Mouse (Mus musculus): ENCODE measurements around the gene Sytl2. TPM values are rescaled to one million over a fixed set of nuclear protein-coding genes. Genes with fewer than 3 reads are reported as not detected.

The Sytl2 gene
- polyA plus RNA-seq (2014; fragmentation: Nextera tagmentation; extraction: Ambion mirVana): 21.9 and 23.4 TPM in 2 replicates

- H3K27ac ChIP-seq (ENCODE audit: low read length): no peak within 1 kb of the TSS
Measured at GRCm38 (mm10) chr7:90301942-90302646, at the start of gene Sytl2. Gene Sytl2 (plus strand): TSS chr7:90302252.

GRCm38 (mm10) chr7:90252946-90253345 lies 49.1 kb upstream of the Sytl2 start:
- H3K4me1 ChIP-seq (ENCODE audit: control insufficient read depth, insufficient read depth, low read length): no peaks in the 10 kb centered on the region
- H3K27me3 ChIP-seq (ENCODE audit: control insufficient read depth, insufficient read depth, low read length): no peaks in the 10 kb centered on the region
- no peak overlapping the region for H3K9ac ChIP-seq (replicated peaks; ENCODE audit: low read depth, low read length)
- no peak overlapping the region for H3K4me2 ChIP-seq (replicated peaks; ENCODE audit: low read depth, low read length)
- H3K9me3 ChIP-seq (ENCODE audit: control insufficient read depth, low read depth, low read length): no peaks in the 10 kb centered on the region
- WGBS: 78% methylated on average over 5 of the region's 5 CpGs
- H3K36me3 ChIP-seq (ENCODE audit: control insufficient read depth, insufficient read depth, low read length): no peaks in the 10 kb centered on the region
- no peak overlapping the region for H3K4me3 ChIP-seq (ENCODE audit: low read depth, low read length)
- ATAC-seq (ENCODE audit: insufficient number of reproducible peaks, insufficient read depth, low FRiP score, low read depth): no peak
- H3K27ac ChIP-seq (ENCODE audit: low read length): no peak overlapping the region

More at GRCm38 (mm10) chr7:90301942-90302646, at the start of gene Sytl2:
- Histone ChIP-seq H3K36me3 (ENCODE audit: control insufficient read depth, insufficient read depth, low read length) (no peaks in the 10 kb centered on the region), H3K27me3 (ENCODE audit: control insufficient read depth, insufficient read depth, low read length) (no peaks in the 10 kb centered on the region), H3K4me2 (replicated peaks; ENCODE audit: low read depth, low read length) (peak within 1 kb of the TSS; percentile 99), H3K9ac (replicated peaks; ENCODE audit: low read depth, low read length) (peak within 1 kb of the TSS; percentile 55), H3K9me3 (ENCODE audit: control insufficient read depth, low read depth, low read length) (no peaks in the 10 kb centered on the region), H3K4me1 (ENCODE audit: control insufficient read depth, insufficient read depth, low read length) (no peaks in the 10 kb centered on the region), H3K4me3 (ENCODE audit: low read depth, low read length) (peak within 1 kb of the TSS; percentile 67)
- WGBS: 2% methylated on average over 43 of the region's 43 CpGs
- peak; percentile 84 for ATAC-seq (ENCODE audit: insufficient number of reproducible peaks, insufficient read depth, low FRiP score, low read depth)

DNA sequence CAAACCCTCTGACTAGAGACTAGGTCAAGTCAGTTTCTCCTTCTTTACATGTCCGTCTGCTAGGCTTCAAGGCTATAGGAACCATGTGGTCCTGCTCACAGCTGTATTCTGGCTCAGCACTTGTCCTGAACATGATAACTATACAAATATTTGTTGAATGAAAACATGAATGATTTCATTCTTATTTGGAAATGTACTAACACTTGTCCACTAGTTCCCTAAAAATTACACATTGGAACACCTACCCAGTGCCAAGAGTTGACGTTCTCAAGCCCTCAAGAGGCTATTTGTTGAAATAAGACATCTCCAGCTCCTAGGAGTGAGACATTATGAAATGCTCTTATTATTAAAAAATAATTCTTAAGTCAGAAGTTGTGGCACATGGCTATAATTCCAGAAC lies 43.4 kb upstream of the Sytl2 start:
- Histone ChIP-seq H3K4me2 (replicated peaks; ENCODE audit: low read depth, low read length) (no peak overlapping the region), H3K36me3 (ENCODE audit: control insufficient read depth, insufficient read depth, low read length) (no peaks in the 10 kb centered on the region), H3K9me3 (ENCODE audit: control insufficient read depth, low read depth, low read length) (no peaks in the 10 kb centered on the region), H3K27me3 (ENCODE audit: control insufficient read depth, insufficient read depth, low read length) (no peaks in the 10 kb centered on the region), H3K9ac (replicated peaks; ENCODE audit: low read depth, low read length) (no peak overlapping the region), H3K4me1 (ENCODE audit: control insufficient read depth, insufficient read depth, low read length) (no peaks in the 10 kb centered on the region), H3K4me3 (ENCODE audit: low read depth, low read length) (no peak overlapping the region), H3K27ac (ENCODE audit: low read length) (no peak overlapping the region)
- WGBS: 65% methylated on average over 2 of the region's 2 CpGs
- ATAC-seq (ENCODE audit: insufficient number of reproducible peaks, insufficient read depth, low FRiP score, low read depth): no peak

- Histone ChIP-seq H3K4me3 (ENCODE audit: low read depth, low read length) (no peak overlapping the region), H3K27me3 (ENCODE audit: control insufficient read depth, insufficient read depth, low read length) (no peaks in the 10 kb centered on the region), H3K4me2 (replicated peaks; ENCODE audit: low read depth, low read length) (no peak overlapping the region), H3K36me3 (ENCODE audit: control insufficient read depth, insufficient read depth, low read length) (no peaks in the 10 kb centered on the region), H3K4me1 (ENCODE audit: control insufficient read depth, insufficient read depth, low read length) (no peaks in the 10 kb centered on the region), H3K27ac (ENCODE audit: low read length) (no peak overlapping the region), H3K9me3 (ENCODE audit: control insufficient read depth, low read depth, low read length) (no peaks in the 10 kb centered on the region), H3K9ac (replicated peaks; ENCODE audit: low read depth, low read length) (no peak overlapping the region)
- no peak for ATAC-seq (ENCODE audit: insufficient number of reproducible peaks, insufficient read depth, low FRiP score, low read depth)
- 79% methylated on average over 2 of the region's 2 CpGs for WGBS
Measured at GRCm38 (mm10) chr7:90259899-90260298, 42.2 kb upstream of the Sytl2 start.

GRCm38 (mm10) chr7:90261902-90262599 lies 40.0 kb upstream of the Sytl2 start:
- Histone ChIP-seq H3K36me3 (ENCODE audit: control insufficient read depth, insufficient read depth, low read length) (no peaks in the 10 kb centered on the region), H3K4me2 (replicated peaks; ENCODE audit: low read depth, low read length) (no peak overlapping the region), H3K9me3 (ENCODE audit: control insufficient read depth, low read depth, low read length) (no peaks in the 10 kb centered on the region), H3K4me3 (ENCODE audit: low read depth, low read length) (no peak overlapping the region), H3K9ac (replicated peaks; ENCODE audit: low read depth, low read length) (no peak overlapping the region), H3K27me3 (ENCODE audit: control insufficient read depth, insufficient read depth, low read length) (no peaks in the 10 kb centered on the region), H3K4me1 (ENCODE audit: control insufficient read depth, insufficient read depth, low read length) (no peaks in the 10 kb centered on the region), H3K27ac (ENCODE audit: low read length) (no peak overlapping the region)
- WGBS: 38% methylated on average over 7 of the region's 7 CpGs
- ATAC-seq (ENCODE audit: insufficient number of reproducible peaks, insufficient read depth, low FRiP score, low read depth): no peak

DNA sequence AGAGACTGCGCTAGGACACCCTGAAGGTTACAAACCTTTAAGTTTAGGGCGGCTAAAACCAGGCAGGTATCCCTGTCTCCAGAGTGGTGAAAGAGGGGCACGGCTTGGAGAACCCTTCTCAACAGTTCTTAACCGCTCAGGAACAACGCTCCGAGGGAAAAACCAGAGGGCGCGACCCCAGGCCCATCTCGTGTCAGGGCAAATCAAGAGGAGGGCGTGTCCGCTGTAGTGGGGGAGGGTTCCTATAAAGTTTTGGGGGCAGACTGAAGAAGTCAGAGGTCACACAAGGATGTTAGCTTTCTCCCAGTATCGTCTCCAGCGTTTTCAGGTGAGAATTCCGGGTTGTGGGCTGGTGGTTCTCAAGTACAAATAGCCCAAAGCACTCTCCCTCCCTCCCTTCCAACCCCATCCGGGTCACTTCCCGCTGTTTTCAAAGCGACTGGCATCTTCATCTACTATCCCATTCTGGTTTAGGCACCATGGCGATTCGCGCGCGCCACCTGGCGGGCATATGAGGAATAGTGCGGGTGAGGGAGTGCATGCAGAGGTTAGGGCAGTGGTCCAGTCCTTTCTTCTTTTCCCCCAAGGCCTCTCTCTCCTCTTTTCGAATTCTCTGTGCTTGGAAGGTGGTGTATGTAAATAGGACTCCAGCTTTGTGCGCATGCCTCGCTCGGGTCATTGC lies 36.6 kb upstream of the Sytl2 start, which contains the start of gene Ccdc83:
Gene Ccdc83, minus strand, starts transcription at position 489 of the 682 bp plus-strand sequence.
- H3K4me2 ChIP-seq (replicated peaks; ENCODE audit: low read depth, low read length): peak within 1 kb of the TSS; percentile 49
- 5% methylated on average over 28 of the region's 28 CpGs for WGBS
- no peaks in the 10 kb centered on the region for H3K27me3 ChIP-seq (ENCODE audit: control insufficient read depth, insufficient read depth, low read length)
- no peaks in the 10 kb centered on the region for H3K4me1 ChIP-seq (ENCODE audit: control insufficient read depth, insufficient read depth, low read length)
- no peak within 1 kb of the TSS for H3K27ac ChIP-seq (ENCODE audit: low read length)
- H3K36me3 ChIP-seq (ENCODE audit: control insufficient read depth, insufficient read depth, low read length): no peaks in the 10 kb centered on the region
- peak; percentile 87 for ATAC-seq (ENCODE audit: insufficient number of reproducible peaks, insufficient read depth, low FRiP score, low read depth)
- H3K9me3 ChIP-seq (ENCODE audit: control insufficient read depth, low read depth, low read length): no peaks in the 10 kb centered on the region
- no peak within 1 kb of the TSS for H3K9ac ChIP-seq (replicated peaks; ENCODE audit: low read depth, low read length)
- peak within 1 kb of the TSS; percentile 21 for H3K4me3 ChIP-seq (ENCODE audit: low read depth, low read length)

DNA sequence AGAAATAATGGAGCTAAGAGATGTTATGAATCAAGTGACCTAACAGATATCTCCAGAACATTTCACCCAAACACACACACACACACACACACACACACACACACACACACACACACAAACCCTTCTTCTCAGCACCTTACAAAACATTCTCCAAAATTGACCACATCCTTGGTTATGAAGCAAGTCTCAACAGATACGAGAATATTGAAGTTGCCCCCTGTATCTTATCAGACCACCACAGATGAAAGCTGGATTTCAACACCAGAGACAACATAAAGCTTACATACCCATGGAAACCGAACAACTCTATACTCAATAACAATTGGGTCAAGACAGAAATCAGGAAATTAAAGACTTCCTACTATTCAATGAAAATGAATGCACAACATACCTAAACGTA lies 31.9 kb upstream of the Sytl2 start:
- Histone ChIP-seq H3K9ac (replicated peaks; ENCODE audit: low read depth, low read length) (no peak overlapping the region), H3K27ac (ENCODE audit: low read length) (no peak overlapping the region), H3K9me3 (ENCODE audit: control insufficient read depth, low read depth, low read length) (no peaks in the 10 kb centered on the region), H3K4me3 (ENCODE audit: low read depth, low read length) (no peak overlapping the region), H3K4me2 (replicated peaks; ENCODE audit: low read depth, low read length) (no peak overlapping the region), H3K4me1 (ENCODE audit: control insufficient read depth, insufficient read depth, low read length) (no peaks in the 10 kb centered on the region), H3K27me3 (ENCODE audit: control insufficient read depth, insufficient read depth, low read length) (no peaks in the 10 kb centered on the region), H3K36me3 (ENCODE audit: control insufficient read depth, insufficient read depth, low read length) (no peaks in the 10 kb centered on the region)
- 73% methylated on average over 3 of the region's 3 CpGs for WGBS
- ATAC-seq (ENCODE audit: insufficient number of reproducible peaks, insufficient read depth, low FRiP score, low read depth): no peak

- no peak overlapping the region for H3K4me3 ChIP-seq (ENCODE audit: low read depth, low read length)
- 62% methylated on average over 11 of the region's 11 CpGs for WGBS
- no peak overlapping the region for H3K27ac ChIP-seq (ENCODE audit: low read length)
- H3K4me2 ChIP-seq (replicated peaks; ENCODE audit: low read depth, low read length): no peak overlapping the region
- no peak overlapping the region for H3K9ac ChIP-seq (replicated peaks; ENCODE audit: low read depth, low read length)
- no peaks in the 10 kb centered on the region for H3K9me3 ChIP-seq (ENCODE audit: control insufficient read depth, low read depth, low read length)
- H3K27me3 ChIP-seq (ENCODE audit: control insufficient read depth, insufficient read depth, low read length): no peaks in the 10 kb centered on the region
- H3K36me3 ChIP-seq (ENCODE audit: control insufficient read depth, insufficient read depth, low read length): no peaks in the 10 kb centered on the region
- no peak for ATAC-seq (ENCODE audit: insufficient number of reproducible peaks, insufficient read depth, low FRiP score, low read depth)
- no peaks in the 10 kb centered on the region for H3K4me1 ChIP-seq (ENCODE audit: control insufficient read depth, insufficient read depth, low read length)
Measured at GRCm38 (mm10) chr7:90274561-90275100, 27.4 kb upstream of the Sytl2 start.

All from stomach, embryonic 14.5 days (tissue).